Mouse (Mus musculus) lung, adult 2 months (tissue): ENCODE measurements around the gene Pif1. TPM values are rescaled to one million over a fixed set of nuclear protein-coding genes. Genes with fewer than 3 reads are reported as not detected.

Source experiments
- DNase-seq: peaks from one replicate; pipeline ENCODE4 v3.0.0; 2022
- H3K4me1 ChIP-seq: fragments of 200-500 bp; 2 replicates; pipeline ENCODE4 v1.6.1; 2011; ENCODE audit warnings: low read length; ENCODE audit not compliant: control insufficient read depth, insufficient read depth
- H3K4me3 ChIP-seq: fragments of 200-500 bp; replicated peaks from 2 replicates; pipeline ENCODE3; 2011; ENCODE audit warnings: low read depth, mild to moderate bottlenecking, control low read depth, low read length; ENCODE audit errors: extremely low read depth
- CTCF ChIP-seq: fragments of 200-500 bp; IDR thresholded peaks from 2 replicates; pipeline ENCODE4 v1.5.1; 2011; ENCODE audit warnings: mild to moderate bottlenecking, low read length, control low read depth; ENCODE audit not compliant: insufficient read depth
- POLR2A ChIP-seq: fragments of 200-500 bp; IDR thresholded peaks from 2 replicates; pipeline ENCODE4 v1.6.1; 2011; ENCODE audit warnings: low read depth, mild to moderate bottlenecking, control low read depth, low read length, borderline replicate concordance; ENCODE audit errors: extremely low read depth
- WGBS: fragments of 180-500 bp; shearing (Covaris S2); methylation state at CpG from one replicate; pipeline ENCODE4 v1.1.7; 2018; 5-methylcytosine and 5-hydroxymethylcytosine counted together
- polyA plus RNA-seq: library from polyadenylated mRNA; depleted of rRNA; stranded (reverse); fragments of >200 nt; gene quantifications from 2 replicates; pipeline ENCODE4 v1.2.3, GENCODE M21; 2012

The Pif1 gene
- polyA plus RNA-seq, 1 experiment = 1.0 TPM

DNA sequence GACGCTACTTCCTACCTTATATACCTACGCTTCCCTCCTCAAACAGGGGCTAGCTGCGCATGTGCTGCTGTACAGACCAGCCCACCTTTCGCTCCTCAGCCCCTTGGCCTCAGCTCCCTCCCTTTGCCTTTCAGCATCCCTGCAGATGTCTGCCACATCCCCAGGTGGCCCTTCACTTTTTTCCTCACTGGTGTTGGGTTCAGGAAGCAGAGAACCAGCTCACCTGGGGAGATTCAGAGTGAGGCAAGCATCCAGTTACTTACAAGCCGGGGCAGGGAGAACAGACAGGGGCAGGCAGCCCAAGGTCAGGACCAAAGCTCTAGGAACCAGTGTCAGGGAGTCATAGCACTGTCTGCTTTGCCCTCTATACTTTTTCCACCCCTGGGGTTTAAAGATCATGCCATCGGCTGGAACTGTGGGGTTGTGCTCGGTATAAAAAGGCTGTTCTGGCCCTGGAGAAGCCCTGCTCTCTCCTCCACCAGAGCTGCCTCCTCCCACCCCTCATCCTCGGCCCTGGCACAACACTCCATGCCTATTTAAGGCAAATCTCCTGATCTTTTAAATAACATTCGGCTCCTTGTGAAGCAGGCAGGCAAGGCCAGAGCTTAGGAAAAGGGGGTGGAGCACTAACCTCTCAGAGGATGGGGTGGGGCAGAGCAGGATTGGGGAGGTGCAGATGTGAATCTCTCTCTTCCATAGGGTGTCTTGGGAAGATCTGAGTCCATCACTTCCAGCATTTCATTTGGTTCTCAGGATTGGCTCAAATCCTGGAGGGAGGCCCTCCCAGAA lies 19.6 kb downstream of the Pif1 start:
- peaks cover 2% of the 10 kb centered on the region for H3K4me1 ChIP-seq
- WGBS = 74% methylated on average over 9 of the region's 9 CpGs
- TF ChIP-seq POLR2A (no peak), CTCF (no peak)
- no peak overlapping the region for H3K4me3 ChIP-seq
- DNase-seq = no peak

GRCm38 (mm10) chr9:65607120-65607519 lies 20.2 kb downstream of the Pif1 start:
- 71% methylated on average over 2 of the region's 2 CpGs for WGBS
- H3K4me3 ChIP-seq = no peak overlapping the region
- no peak for DNase-seq
- TF ChIP-seq CTCF = no peak
- TF ChIP-seq POLR2A = no peak
- H3K4me1 ChIP-seq = peaks cover 2% of the 10 kb centered on the region

- 66% methylated on average over 5 of the region's 5 CpGs for WGBS
- no peak for TF ChIP-seq POLR2A
- TF ChIP-seq CTCF = no peak
- Histone ChIP-seq H3K4me3 (no peak overlapping the region), H3K4me1 (no peaks in the 10 kb centered on the region)
- no peak for DNase-seq
Observed at GRCm38 (mm10) chr9:65611969-65612486, 25.1 kb downstream of the Pif1 start.

DNA sequence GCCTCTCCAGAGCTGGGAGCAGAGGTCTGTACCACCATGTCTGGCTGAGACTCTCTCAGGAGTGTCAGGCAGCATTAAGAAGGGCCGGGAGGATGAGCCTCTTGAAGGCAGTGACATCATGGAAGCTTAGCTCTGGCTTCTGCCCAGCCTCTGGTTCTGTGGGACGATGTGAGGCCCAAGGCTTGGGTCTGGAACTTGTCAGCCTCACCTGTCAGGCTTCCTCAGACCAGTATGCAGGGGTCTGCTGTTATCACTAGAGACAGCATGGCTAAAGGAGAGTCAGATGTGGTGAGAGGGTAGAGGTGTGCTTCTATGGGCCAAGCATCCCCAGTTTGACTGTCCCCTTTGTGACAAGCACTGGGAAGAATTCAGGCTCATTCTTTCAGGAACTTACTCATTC lies 26.1 kb downstream of the Pif1 start:
- 39% methylated on average over 2 of the region's 2 CpGs for WGBS
- TF ChIP-seq CTCF (no peak), POLR2A (no peak)

DNA sequence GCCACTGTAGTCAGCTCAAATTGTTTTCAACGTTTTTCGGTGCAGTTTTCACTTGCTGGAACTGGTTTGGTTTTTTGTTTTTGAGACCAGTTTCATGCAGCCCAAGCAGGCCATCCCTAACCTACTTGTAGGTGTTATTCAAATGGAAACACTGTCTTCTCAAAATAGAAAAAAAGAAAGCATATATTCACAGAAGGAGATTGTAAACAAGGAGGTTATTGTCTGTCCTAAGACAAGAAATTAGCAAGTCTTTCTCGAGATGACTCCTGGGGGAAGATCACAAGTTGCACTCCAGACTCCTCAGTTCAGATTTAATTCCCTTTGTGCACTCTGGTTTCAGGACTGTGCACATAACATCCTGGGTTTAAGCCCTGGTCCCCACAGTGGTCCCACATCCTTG lies 32.4 kb downstream of the Pif1 start:
- TF ChIP-seq CTCF (no peak), POLR2A (no peak)
- DNase-seq = no peak
- Histone ChIP-seq H3K4me3 (no peak overlapping the region), H3K4me1 (no peaks in the 10 kb centered on the region)
- WGBS = 60% methylated on average over 3 of the region's 3 CpGs

More for the DNA sequence above, 26.1 kb downstream of the Pif1 start:
- DNase-seq = no peak
- Histone ChIP-seq H3K4me1 (no peaks in the 10 kb centered on the region), H3K4me3 (no peak overlapping the region)

- H3K4me3 ChIP-seq = no peak overlapping the region
- no peaks in the 10 kb centered on the region for H3K4me1 ChIP-seq
- 87% methylated on average over 4 of the region's 4 CpGs for WGBS
- no peak for DNase-seq
- TF ChIP-seq POLR2A = no peak
- no peak for TF ChIP-seq CTCF
Observed at GRCm38 (mm10) chr9:65621196-65621595, 34.2 kb downstream of the Pif1 start.

- no peak for DNase-seq
- WGBS = 85% methylated on average over 2 of the region's 2 CpGs
- Histone ChIP-seq H3K4me1 (no peaks in the 10 kb centered on the region), H3K4me3 (no peak overlapping the region)
- no peak for TF ChIP-seq CTCF
- TF ChIP-seq POLR2A = no peak
Observed at GRCm38 (mm10) chr9:65621666-65622065, 34.7 kb downstream of the Pif1 start.

DNA sequence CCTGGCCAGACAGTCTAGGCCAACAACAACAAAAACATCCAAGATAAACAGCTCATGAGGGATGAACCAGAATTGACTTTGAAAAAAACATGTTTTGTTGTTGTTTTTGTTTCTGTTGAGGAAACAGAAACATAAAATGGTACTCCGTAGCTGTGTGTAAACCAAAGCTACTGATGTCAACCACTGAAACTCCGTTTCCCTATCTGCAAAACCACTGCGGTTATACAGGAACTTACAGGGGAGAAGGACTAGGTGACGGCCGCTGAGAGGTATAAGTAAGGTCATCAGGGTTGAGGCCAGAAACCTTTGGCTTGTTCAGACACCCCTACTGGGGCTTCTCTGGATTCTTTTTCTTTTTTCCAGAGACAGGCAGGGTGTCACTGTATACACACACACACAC lies 35.9 kb downstream of the Pif1 start:
- 79% methylated on average over 5 of the region's 5 CpGs for WGBS
- Histone ChIP-seq H3K4me1 (no peaks in the 10 kb centered on the region), H3K4me3 (no peak overlapping the region)
- no peak for DNase-seq
- no peak for TF ChIP-seq POLR2A
- no peak for TF ChIP-seq CTCF

DNA sequence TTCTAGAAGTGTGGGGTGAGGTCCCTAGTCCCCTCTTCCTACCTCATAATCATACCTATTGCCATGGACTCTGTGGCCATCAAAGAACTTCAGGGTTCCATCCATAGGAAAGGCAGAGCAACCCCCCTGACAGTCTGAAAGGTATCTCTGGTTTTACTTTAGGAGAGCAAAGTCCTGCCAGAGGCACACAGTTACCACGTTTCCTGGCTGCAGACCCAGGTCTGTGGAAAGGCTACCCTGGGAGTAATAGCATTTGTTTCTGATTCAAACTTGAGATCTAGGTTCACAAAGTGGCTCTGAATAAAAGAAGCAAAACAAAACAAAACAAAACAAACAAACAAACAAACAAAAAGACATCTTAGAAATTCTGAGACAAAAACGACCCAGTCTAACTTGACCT lies 37.3 kb downstream of the Pif1 start:
- 75% methylated on average over 2 of the region's 2 CpGs for WGBS
- no peak overlapping the region for H3K4me3 ChIP-seq
- TF ChIP-seq CTCF (no peak), POLR2A (no peak)
- H3K4me1 ChIP-seq = 0 out of 2 replicates have a peak, but pooled peaks cover 3% of the 10 kb centered on the region
- DNase-seq = no peak
